Comparison of ENCODE assay signal across 10 mouse cellular contexts in genomic region chr5:98184281-98184910, GRCm38 (mm10). TPM values are rescaled to one million over a fixed set of nuclear protein-coding genes. Genes with fewer than 3 reads are reported as not detected.
DNase-seq lines count a peak whose midpoint lies in the region; ATAC-seq and TF ChIP-seq lines count a peak whose summit lies in the region.
"Had no signal": no experiment of that assay in that cellular context is flagged by ENCODE, and none has a peak within 500 bp of the region (broad histone marks: within the 10 kb centered on the region; RNA-seq: fewer than 3 reads in every experiment).

No protein-coding gene starts in this region.

- H3K36me3 ChIP-seq in lung, embryonic 14.5 days (ENCODE audit: insufficient read depth): no peaks in the 10 kb centered on the region
- no peaks in the 10 kb centered on the region for H3K36me3 ChIP-seq in limb, embryonic 10.5 days
- no peaks in the 10 kb centered on the region for H3K36me3 ChIP-seq in neural tube, embryonic 12.5 days
- H3K36me3 ChIP-seq: limb, embryonic 15.5 days had no signal

- DNase-seq in cerebellum, adult 11-12 months: peak; percentile 36
- DNase-seq in cerebellum, adult 11 months: no peak
- DNase-seq in lung, embryonic 14.5 days: no peak
- no peak for DNase-seq in lung, postnatal 10 days
- DNase-seq in limb, embryonic 10.5 days (ENCODE audit: low spot score): peak; percentile 52
- no peak for DNase-seq in ovary, postnatal 14 days (ENCODE audit: low spot score)
- DNase-seq in thymus, postnatal 4 days: no peak

- no peak overlapping the region for H3K27ac ChIP-seq in lung, embryonic 14.5 days (ENCODE audit: low read depth)
- H3K27ac ChIP-seq in limb, embryonic 10.5 days: no peak overlapping the region
- no peak overlapping the region for H3K27ac ChIP-seq in neural tube, embryonic 12.5 days
- H3K27ac ChIP-seq: limb, embryonic 15.5 days had no signal

- WGBS in lung, embryonic 14.5 days: 5% methylated on average over 17 of the region's 17 CpGs
- WGBS in limb, embryonic 10.5 days: 3% methylated on average over 17 of the region's 17 CpGs
- WGBS in neural tube, embryonic 12.5 days: 4% methylated on average over 17 of the region's 17 CpGs

- ATAC-seq in lung, embryonic 14.5 days (ENCODE audit: insufficient read depth): no peak
- ATAC-seq in neural tube, embryonic 12.5 days (ENCODE audit: low FRiP score, low read depth): no peak

- no peak for TF ChIP-seq CTCF in lung, embryonic 14.5 days (IDR thresholded peaks at IDR 0.05; ENCODE audit: low read depth)

- peaks cover 2% of the 10 kb centered on the region; the same call in 1 of the 2 replicates for H3K4me1 ChIP-seq in lung, embryonic 14.5 days (ENCODE audit: insufficient read depth)
- peaks cover 41% of the 10 kb centered on the region for H3K4me1 ChIP-seq in limb, embryonic 10.5 days
- H3K4me1 ChIP-seq in neural tube, embryonic 12.5 days: peaks cover 46% of the 10 kb centered on the region

- peak overlapping the region; percentile 89 for H3K4me2 ChIP-seq in lung, embryonic 14.5 days
- H3K4me2 ChIP-seq in neural tube, embryonic 12.5 days (replicated peaks): peak overlapping the region; percentile 99

- peak overlapping the region; percentile 59; the same call in 1 of the 2 replicates for H3K4me3 ChIP-seq in lung, embryonic 14.5 days (ENCODE audit: low read depth, low read length)
- H3K4me3 ChIP-seq in limb, embryonic 10.5 days: no peak overlapping the region
- H3K4me3 ChIP-seq in neural tube, embryonic 12.5 days: peak overlapping the region; percentile 18; the same call in 1 of the 2 replicates

- no peaks in the 10 kb centered on the region for H3K9me3 ChIP-seq in lung, embryonic 14.5 days (ENCODE audit: low read depth, low read length)
- no peaks in the 10 kb centered on the region for H3K9me3 ChIP-seq in limb, embryonic 10.5 days (replicated peaks)
- H3K9me3 ChIP-seq in neural tube, embryonic 12.5 days: no peaks in the 10 kb centered on the region
- H3K9me3 ChIP-seq: limb, embryonic 15.5 days had no signal

- H3K27me3 ChIP-seq in lung, embryonic 14.5 days (ENCODE audit: insufficient read depth, low read length): peaks cover 98% of the 10 kb centered on the region
- peaks cover 100% of the 10 kb centered on the region for H3K27me3 ChIP-seq in limb, embryonic 10.5 days (ENCODE audit: low read depth, poor library complexity, severe bottlenecking)
- peaks cover 48% of the 10 kb centered on the region for H3K27me3 ChIP-seq in neural tube, embryonic 12.5 days (replicated peaks)

- no peak overlapping the region for H3K9ac ChIP-seq in lung, embryonic 14.5 days
- no peak overlapping the region; the same call in 1 of the 2 replicates for H3K9ac ChIP-seq in neural tube, embryonic 12.5 days
- H3K9ac ChIP-seq: limb, embryonic 15.5 days had no signal

RNA-seq across cellular contexts. Expression of gene Prdm8, which starts 17.4 kb away (rescaled TPM):
- polyA plus RNA-seq in lung, embryonic 14.5 days (2014; fragmentation: Nextera tagmentation; extraction: Ambion mirVana): 1.1 and 1.7 TPM in 2 replicates
- 0.08 TPM in 1 of 2 replicates, not detected in the other for polyA plus RNA-seq in limb, embryonic 10.5 days (2016; fragmentation: Nextera tagmentation; extraction: Ambion mirVana)
- polyA plus RNA-seq in neural tube, embryonic 12.5 days (2016; fragmentation: Nextera tagmentation; extraction: Ambion mirVana): 5.2 and 6.0 TPM in 2 replicates
- polyA plus RNA-seq: heart, postnatal 0 days had no signal

Comparison
In these comparisons a context has a peak if more than half of its experiments do, and no peak if none do; other contexts are left out.
1. DNase-seq: peak in cerebellum, adult 11-12 months (single experiment) and limb, embryonic 10.5 days (single experiment); none in cerebellum, adult 11 months (single experiment), lung, embryonic 14.5 days (single experiment), lung, postnatal 10 days (single experiment), ovary, postnatal 14 days (single experiment) and thymus, postnatal 4 days (single experiment).